Mouse (Mus musculus): ENCODE results near the gene Fut2. TPM values are rescaled to one million over a fixed set of nuclear protein-coding genes. Genes with fewer than 3 reads are reported as not detected.
A peak's percentile ranks its signal among the peaks of the same experiment; 100 is the strongest.

Gene Fut2
- not detected in 2 replicates for polyA plus RNA-seq (2014; fragmentation: Nextera tagmentation; extraction: Ambion mirVana)

- Histone ChIP-seq H3K4me3 (ENCODE audit: low read depth, low read length) (no peak within 1 kb of the TSS), H3K4me2 (no peak within 1 kb of the TSS), H3K36me3 (ENCODE audit: control insufficient read depth, insufficient read depth, low read length) (no peaks in the 10 kb centered on the region), H3K27ac (ENCODE audit: low read depth, low read length) (no peak within 1 kb of the TSS), H3K9me3 (ENCODE audit: control insufficient read depth, low read length) (no peaks in the 10 kb centered on the region), H3K9ac (ENCODE audit: low read length) (no peak within 1 kb of the TSS), H3K27me3 (ENCODE audit: control insufficient read depth, insufficient read depth, low read length) (no peaks in the 10 kb centered on the region), H3K4me1 (ENCODE audit: control insufficient read depth, insufficient read depth, low read length) (no peaks in the 10 kb centered on the region)
- DNase-seq (ENCODE audit: low spot score, missing footprints) (no peak), ATAC-seq (ENCODE audit: low FRiP score) (no peak)
- 89% methylated on average over 7 of the region's 7 CpGs for WGBS
These were observed at the start of gene Fut2 for GRCm38 (mm10) chr7:45666161-45666560. TSS of gene Fut2 (minus strand) at chr7:45666394.

- Histone ChIP-seq H3K4me3 (ENCODE audit: low read depth, low read length) (peak within 1 kb of the TSS; percentile 69), H3K27ac (ENCODE audit: low read depth, low read length) (no peak within 1 kb of the TSS), H3K9me3 (ENCODE audit: control insufficient read depth, low read length) (no peaks in the 10 kb centered on the region), H3K36me3 (ENCODE audit: control insufficient read depth, insufficient read depth, low read length) (peaks cover 33% of the 10 kb centered on the region), H3K4me2 (peak within 1 kb of the TSS; percentile 93), H3K9ac (ENCODE audit: low read length) (peak within 1 kb of the TSS; percentile 74), H3K4me1 (ENCODE audit: control insufficient read depth, insufficient read depth, low read length) (peaks cover 41% of the 10 kb centered on the region), H3K27me3 (ENCODE audit: control insufficient read depth, insufficient read depth, low read length) (no peaks in the 10 kb centered on the region)
- WGBS: 8% methylated on average over 34 of the region's 34 CpGs
- ATAC-seq (ENCODE audit: low FRiP score): peak; percentile 93
- peak; percentile 98 for DNase-seq (ENCODE audit: low spot score, missing footprints)
These were observed 49.0 kb upstream of the Fut2 start, which contains the start of gene Rpl18 for GRCm38 (mm10) chr7:45715090-45715708. TSS of gene Rpl18 (plus strand) at chr7:45715457.

- peak overlapping the region; percentile 74 for H3K9ac ChIP-seq (ENCODE audit: low read length)
- H3K4me1 ChIP-seq (ENCODE audit: control insufficient read depth, insufficient read depth, low read length): peaks cover 41% of the 10 kb centered on the region
- DNase-seq (ENCODE audit: low spot score, missing footprints) (no peak), ATAC-seq (ENCODE audit: low FRiP score) (peak; percentile 53)
- peaks cover 29% of the 10 kb centered on the region for H3K36me3 ChIP-seq (ENCODE audit: control insufficient read depth, insufficient read depth, low read length)
- no peaks in the 10 kb centered on the region for H3K9me3 ChIP-seq (ENCODE audit: control insufficient read depth, low read length)
- peak overlapping the region; percentile 93 for H3K4me2 ChIP-seq
- H3K4me3 ChIP-seq (ENCODE audit: low read depth, low read length): peak overlapping the region; percentile 69
- WGBS: 11% methylated on average over 14 of the region's 14 CpGs
- H3K27me3 ChIP-seq (ENCODE audit: control insufficient read depth, insufficient read depth, low read length): no peaks in the 10 kb centered on the region
- H3K27ac ChIP-seq (ENCODE audit: low read depth, low read length): no peak overlapping the region
These were observed 48.5 kb upstream of the Fut2 start for GRCm38 (mm10) chr7:45714630-45715089.

- DNase-seq (ENCODE audit: low spot score, missing footprints) (no peak), ATAC-seq (ENCODE audit: low FRiP score) (no peak)
- Histone ChIP-seq H3K4me2 (peak overlapping the region; percentile 93), H3K27me3 (ENCODE audit: control insufficient read depth, insufficient read depth, low read length) (no peaks in the 10 kb centered on the region), H3K4me3 (ENCODE audit: low read depth, low read length) (peak overlapping the region; percentile 69), H3K9ac (ENCODE audit: low read length) (no peak overlapping the region), H3K4me1 (ENCODE audit: control insufficient read depth, insufficient read depth, low read length) (peaks cover 41% of the 10 kb centered on the region), H3K36me3 (ENCODE audit: control insufficient read depth, insufficient read depth, low read length) (peaks cover 25% of the 10 kb centered on the region), H3K9me3 (ENCODE audit: control insufficient read depth, low read length) (no peaks in the 10 kb centered on the region), H3K27ac (ENCODE audit: low read depth, low read length) (no peak overlapping the region)
- WGBS: 87% methylated on average over 6 of the region's 6 CpGs
These were observed 47.8 kb upstream of the Fut2 start for GRCm38 (mm10) chr7:45713881-45714520.

- DNase-seq (ENCODE audit: low spot score, missing footprints): no peak
- Histone ChIP-seq H3K4me3 (ENCODE audit: low read depth, low read length) (no peak overlapping the region), H3K9ac (ENCODE audit: low read length) (no peak overlapping the region), H3K27me3 (ENCODE audit: control insufficient read depth, insufficient read depth, low read length) (no peaks in the 10 kb centered on the region), H3K36me3 (ENCODE audit: control insufficient read depth, insufficient read depth, low read length) (peaks cover 25% of the 10 kb centered on the region), H3K27ac (ENCODE audit: low read depth, low read length) (no peak overlapping the region), H3K4me1 (ENCODE audit: control insufficient read depth, insufficient read depth, low read length) (peaks cover 43% of the 10 kb centered on the region), H3K9me3 (ENCODE audit: control insufficient read depth, low read length) (no peaks in the 10 kb centered on the region), H3K4me2 (no peak overlapping the region)
- ATAC-seq (ENCODE audit: low FRiP score): no peak
- 94% methylated on average over 16 of the region's 16 CpGs for WGBS
These were observed 47.2 kb upstream of the Fut2 start for GRCm38 (mm10) chr7:45713396-45713795.

GRCm38 (mm10) chr7:45712022-45712757, 46.0 kb upstream of the Fut2 start:
- no peaks in the 10 kb centered on the region for H3K27me3 ChIP-seq (ENCODE audit: control insufficient read depth, insufficient read depth, low read length)
- peaks cover 54% of the 10 kb centered on the region for H3K4me1 ChIP-seq (ENCODE audit: control insufficient read depth, insufficient read depth, low read length)
- no peaks in the 10 kb centered on the region for H3K9me3 ChIP-seq (ENCODE audit: control insufficient read depth, low read length)

GRCm38 (mm10) chr7:45711316-45712021, 45.3 kb upstream of the Fut2 start:
- Histone ChIP-seq H3K9ac (ENCODE audit: low read length) (no peak overlapping the region), H3K4me2 (no peak overlapping the region), H3K9me3 (ENCODE audit: control insufficient read depth, low read length) (no peaks in the 10 kb centered on the region), H3K4me1 (ENCODE audit: control insufficient read depth, insufficient read depth, low read length) (peaks cover 55% of the 10 kb centered on the region), H3K4me3 (ENCODE audit: low read depth, low read length) (no peak overlapping the region), H3K36me3 (ENCODE audit: control insufficient read depth, insufficient read depth, low read length) (peaks cover 25% of the 10 kb centered on the region), H3K27me3 (ENCODE audit: control insufficient read depth, insufficient read depth, low read length) (no peaks in the 10 kb centered on the region), H3K27ac (ENCODE audit: low read depth, low read length) (no peak overlapping the region)
- no peak for ATAC-seq (ENCODE audit: low FRiP score)
- 92% methylated on average over 24 of the region's 24 CpGs for WGBS
- no peak for DNase-seq (ENCODE audit: low spot score, missing footprints)

More at GRCm38 (mm10) chr7:45712022-45712757, 46.0 kb upstream of the Fut2 start:
- ATAC-seq (ENCODE audit: low FRiP score) (no peak), DNase-seq (ENCODE audit: low spot score, missing footprints) (no peak)
- Histone ChIP-seq H3K9ac (ENCODE audit: low read length) (no peak overlapping the region), H3K4me3 (ENCODE audit: low read depth, low read length) (no peak overlapping the region), H3K4me2 (no peak overlapping the region), H3K27ac (ENCODE audit: low read depth, low read length) (no peak overlapping the region), H3K36me3 (ENCODE audit: control insufficient read depth, insufficient read depth, low read length) (peaks cover 25% of the 10 kb centered on the region)
- WGBS: 86% methylated on average over 20 of the region's 21 CpGs

- H3K4me2 ChIP-seq: no peak overlapping the region
- H3K9me3 ChIP-seq (ENCODE audit: control insufficient read depth, low read length): no peaks in the 10 kb centered on the region
- H3K4me3 ChIP-seq (ENCODE audit: low read depth, low read length): no peak overlapping the region
- peaks cover 55% of the 10 kb centered on the region for H3K4me1 ChIP-seq (ENCODE audit: control insufficient read depth, insufficient read depth, low read length)
- H3K36me3 ChIP-seq (ENCODE audit: control insufficient read depth, insufficient read depth, low read length): peaks cover 25% of the 10 kb centered on the region
- no peaks in the 10 kb centered on the region for H3K27me3 ChIP-seq (ENCODE audit: control insufficient read depth, insufficient read depth, low read length)
- DNase-seq (ENCODE audit: low spot score, missing footprints) (no peak), ATAC-seq (ENCODE audit: low FRiP score) (no peak)
- no peak overlapping the region for H3K27ac ChIP-seq (ENCODE audit: low read depth, low read length)
- H3K9ac ChIP-seq (ENCODE audit: low read length): no peak overlapping the region
- WGBS: 94% methylated on average over 20 of the region's 20 CpGs
These were observed 44.4 kb upstream of the Fut2 start for GRCm38 (mm10) chr7:45710477-45711191.
